In genomic region chr4:82437533-82438318, GRCm38 (mm10) we compare ENCODE assay signal across 11 mouse cellular contexts.
A peak's percentile ranks its signal among the peaks of the same experiment; 100 is the strongest.
DNase-seq lines count a peak whose midpoint lies in the region; ATAC-seq lines count a peak whose summit lies in the region.
"Had no signal": no experiment of that assay in that cellular context is flagged by ENCODE, and none has a peak within 500 bp of the region (broad histone marks: within the 10 kb centered on the region; RNA-seq: fewer than 3 reads in every experiment).

No protein-coding gene starts in this region.

- H3K4me1 ChIP-seq in hindbrain, embryonic 12.5 days = peaks cover 18% of the 10 kb centered on the region
- peaks cover 18% of the 10 kb centered on the region for H3K4me1 ChIP-seq in hindbrain, embryonic 14.5 days (replicated peaks; ENCODE audit: control insufficient read depth, insufficient read depth, low read length)
- peaks cover 35% of the 10 kb centered on the region for H3K4me1 ChIP-seq in brown adipose tissue, adult 24 weeks (ENCODE audit: control insufficient read depth, insufficient read depth, insufficient read length, low read length)
- peaks cover 45% of the 10 kb centered on the region for H3K4me1 ChIP-seq in heart, embryonic 11.5 days (ENCODE audit: control insufficient read depth, insufficient read depth, low read length)

- 84% methylated on average over 12 of the region's 12 CpGs for WGBS in hindbrain, embryonic 12.5 days
- 64% methylated on average over 12 of the region's 12 CpGs for WGBS in hindbrain, embryonic 14.5 days
- WGBS in heart, embryonic 11.5 days (ENCODE audit: insufficient replicate concordance) = 42% methylated on average over 12 of the region's 12 CpGs

- no peaks in the 10 kb centered on the region for H3K36me3 ChIP-seq in hindbrain, embryonic 12.5 days
- no peaks in the 10 kb centered on the region for H3K36me3 ChIP-seq in hindbrain, embryonic 14.5 days (replicated peaks; ENCODE audit: control insufficient read depth, insufficient read depth)
- no peaks in the 10 kb centered on the region for H3K36me3 ChIP-seq in heart, embryonic 11.5 days (ENCODE audit: control insufficient read depth, insufficient read depth, low read length)

- no peak overlapping the region for H3K4me2 ChIP-seq in hindbrain, embryonic 12.5 days (replicated peaks)
- no peak overlapping the region for H3K4me2 ChIP-seq in hindbrain, embryonic 14.5 days (replicated peaks)
- peak overlapping the region; percentile 27; the same call in 1 of the 2 replicates for H3K4me2 ChIP-seq in heart, embryonic 11.5 days

- no peaks in the 10 kb centered on the region for H3K9me3 ChIP-seq in hindbrain, embryonic 12.5 days (replicated peaks)
- H3K9me3 ChIP-seq in hindbrain, embryonic 14.5 days (ENCODE audit: control insufficient read depth, low read length) = no peaks in the 10 kb centered on the region
- H3K9me3 ChIP-seq in heart, embryonic 11.5 days (replicated peaks; ENCODE audit: control insufficient read depth, low read length) = no peaks in the 10 kb centered on the region

- H3K27me3 ChIP-seq in hindbrain, embryonic 12.5 days = no peaks in the 10 kb centered on the region
- no peaks in the 10 kb centered on the region for H3K27me3 ChIP-seq in hindbrain, embryonic 14.5 days (ENCODE audit: control insufficient read depth, insufficient read depth, low read length)
- H3K27me3 ChIP-seq in heart, embryonic 11.5 days (ENCODE audit: control insufficient read depth, insufficient read depth, low read length) = no peaks in the 10 kb centered on the region

- ATAC-seq in hindbrain, embryonic 12.5 days (ENCODE audit: low FRiP score) = 0 out of 2 replicates have a peak, but pooled peaks have one; percentile 46
- ATAC-seq in hindbrain, embryonic 14.5 days (ENCODE audit: low FRiP score) = no peak
- ATAC-seq in heart, embryonic 11.5 days (replicated peaks; ENCODE audit: insufficient number of reproducible peaks, low FRiP score, low TSS enrichment) = no peak
- no peak for ATAC-seq in inflammation-experienced regulatory T-cells, adult 6 months
- ATAC-seq: liver, postnatal 0 days had no signal

- no peak for DNase-seq in hindbrain, embryonic 14.5 days (ENCODE audit: low spot score)
- DNase-seq in lung, postnatal 10 days = peak; percentile 91
- DNase-seq in adrenal gland, adult 18-20 months (ENCODE audit: low spot score in 2 of 2) = no peak
- DNase-seq: adrenal gland, adult 8-10 months; cerebellum, postnatal 14 days; layer of hippocampus, postnatal 36 days; liver, postnatal 0 days had no signal

- H3K4me3 ChIP-seq in hindbrain, embryonic 12.5 days = no peak overlapping the region
- no peak overlapping the region for H3K4me3 ChIP-seq in hindbrain, embryonic 14.5 days (replicated peaks; ENCODE audit: low read length)
- no peak overlapping the region for H3K4me3 ChIP-seq in brown adipose tissue, adult 24 weeks (ENCODE audit: insufficient read depth, low read depth, low read length)
- no peak overlapping the region for H3K4me3 ChIP-seq in heart, embryonic 11.5 days (ENCODE audit: low read depth, low read length)

- no peak overlapping the region for H3K9ac ChIP-seq in hindbrain, embryonic 12.5 days
- no peak overlapping the region for H3K9ac ChIP-seq in hindbrain, embryonic 14.5 days
- no peak overlapping the region for H3K9ac ChIP-seq in heart, embryonic 11.5 days (ENCODE audit: low read depth, low read length)
- H3K9ac ChIP-seq: liver, postnatal 0 days had no signal

- no peak overlapping the region for H3K27ac ChIP-seq in hindbrain, embryonic 12.5 days
- no peak overlapping the region for H3K27ac ChIP-seq in hindbrain, embryonic 14.5 days
- H3K27ac ChIP-seq in brown adipose tissue, adult 24 weeks (replicated peaks; ENCODE audit: low read depth, low read length) = peak overlapping the region; percentile 74
- peak overlapping the region; percentile 22; the same call in 1 of the 2 replicates for H3K27ac ChIP-seq in heart, embryonic 11.5 days (ENCODE audit: low read depth, low read length)

Comparison
In these comparisons a context has a peak if more than half of its experiments do, and no peak if none do; other contexts are left out.
1. H3K27ac ChIP-seq: peak in brown adipose tissue, adult 24 weeks (single experiment) and heart, embryonic 11.5 days (single experiment); none in hindbrain, embryonic 12.5 days (single experiment) and hindbrain, embryonic 14.5 days (single experiment).